Mouse (Mus musculus) liver, embryonic 14.5 days (tissue): ENCODE results near the gene 1700012B07Rik.

Source experiments
- CTCF ChIP-seq: IDR thresholded peaks from 2 replicates; pipeline ENCODE4 v1.5.1; 2016; ENCODE audit warnings: antibody characterized with exemption, low read depth, control low read depth
- EP300 ChIP-seq: IDR thresholded peaks from 2 replicates; pipeline ENCODE4 v1.6.1; 2016; ENCODE audit warnings: antibody characterized with exemption, low read depth

- TF ChIP-seq CTCF (no peak), EP300 (no peak)
These were observed 34.3 kb downstream of the 1700012B07Rik start for GRCm38 (mm10) chr11:109793578-109793977.
